Mouse (Mus musculus) T-cell, adult 2 months (primary cell): ENCODE measurements around the gene Arhgap45.
A peak's percentile ranks its signal among the peaks of the same experiment; 100 is the strongest.

ENCODE experiments used
- DNase-seq: peaks from one replicate; pipeline ENCODE4 v3.0.0; 2022; ENCODE audit warnings: low spot score

Arhgap45 gene

DNA sequence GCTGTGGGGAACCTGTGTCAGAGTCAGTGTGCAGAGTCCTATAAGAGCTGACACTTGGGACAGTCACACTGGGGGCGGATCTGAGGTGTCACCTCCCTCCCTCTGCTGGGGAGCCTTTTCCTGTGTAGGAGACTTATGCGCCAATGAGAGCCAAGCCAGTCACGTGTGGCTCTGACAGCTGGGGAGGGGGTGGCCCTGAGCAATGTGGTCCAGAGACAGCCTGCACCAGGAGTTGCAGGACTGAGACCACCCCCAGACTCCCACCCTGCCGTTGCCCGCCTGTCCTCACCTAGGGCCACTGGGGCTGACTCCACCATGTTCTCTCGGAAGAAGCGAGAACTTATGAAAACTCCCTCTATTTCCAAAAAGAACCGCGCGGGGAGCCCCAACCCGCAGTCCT lies at the start of gene Arhgap45:
TSS of gene Arhgap45 (plus strand) at position 143 of the 400 bp plus-strand sequence.
- peak; percentile 92 for DNase-seq

DNA sequence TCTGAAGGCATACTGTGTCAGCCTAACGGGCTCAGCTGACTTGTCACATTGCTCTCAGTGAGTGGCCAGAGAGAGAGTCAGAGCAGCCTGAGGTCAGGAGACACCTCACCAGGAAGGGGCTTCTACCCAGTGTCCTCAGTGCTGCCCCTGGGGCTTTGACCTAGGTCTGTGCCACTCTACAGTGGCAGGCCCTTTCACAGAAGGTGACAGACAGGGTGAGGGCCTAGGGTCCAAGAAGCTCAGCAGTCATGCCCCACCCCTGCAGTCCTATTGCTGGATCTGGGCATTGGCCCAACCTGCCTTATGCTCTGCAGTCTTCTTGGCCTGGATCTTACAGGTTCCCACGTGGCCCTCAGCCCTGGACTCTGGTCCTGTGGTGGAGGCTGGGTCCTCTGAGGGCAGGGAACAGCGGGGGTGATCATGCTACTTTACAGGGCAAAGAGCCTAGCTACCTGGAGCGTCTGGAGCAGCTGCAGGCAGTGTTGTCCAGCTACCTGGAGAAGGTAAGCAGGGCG lies 49.5 kb upstream of the Arhgap45 start:
- DNase-seq: no peak

DNA sequence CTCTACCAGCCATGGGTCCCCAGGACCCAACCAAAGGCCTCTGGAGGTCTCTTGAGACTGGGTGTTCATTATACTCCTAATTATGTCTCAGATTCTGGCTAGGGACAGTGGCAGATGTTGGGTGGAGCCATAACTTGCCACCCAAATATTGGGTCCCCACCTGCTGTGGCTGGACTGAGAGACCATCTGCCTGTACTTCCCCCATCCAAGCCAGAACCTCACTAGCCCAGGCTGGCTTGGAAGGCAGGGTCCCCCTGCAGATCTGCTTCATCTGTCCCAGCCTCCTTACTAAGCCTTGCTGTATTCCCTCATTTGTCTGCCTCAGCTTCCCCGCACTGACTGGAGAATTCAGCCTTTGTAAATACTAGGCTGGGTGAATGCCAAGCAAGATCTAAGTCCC lies 48.3 kb upstream of the Arhgap45 start:
- no peak for DNase-seq

DNA sequence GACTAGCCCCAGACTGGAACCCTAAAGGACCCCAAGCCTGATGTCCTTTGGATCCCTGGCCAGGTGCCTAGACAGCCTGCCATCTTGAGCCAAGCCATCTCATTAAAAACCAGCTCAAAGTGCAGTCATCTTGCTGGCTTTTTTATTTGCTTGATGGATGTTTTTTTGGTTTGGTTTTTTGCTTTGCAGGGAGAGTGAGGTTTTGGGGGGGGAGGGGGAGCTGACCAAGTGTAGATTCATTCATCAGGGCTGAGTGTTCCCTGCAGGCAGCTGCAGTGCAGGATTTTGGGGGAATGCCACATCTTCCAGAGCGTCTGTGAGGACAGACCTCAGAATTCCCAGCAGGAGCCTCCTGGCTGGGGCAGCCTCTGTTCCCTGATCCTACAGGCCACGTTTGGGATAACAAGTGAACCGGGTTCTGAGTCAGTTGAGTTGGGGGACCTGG lies 47.3 kb upstream of the Arhgap45 start:
- DNase-seq: no peak

DNA sequence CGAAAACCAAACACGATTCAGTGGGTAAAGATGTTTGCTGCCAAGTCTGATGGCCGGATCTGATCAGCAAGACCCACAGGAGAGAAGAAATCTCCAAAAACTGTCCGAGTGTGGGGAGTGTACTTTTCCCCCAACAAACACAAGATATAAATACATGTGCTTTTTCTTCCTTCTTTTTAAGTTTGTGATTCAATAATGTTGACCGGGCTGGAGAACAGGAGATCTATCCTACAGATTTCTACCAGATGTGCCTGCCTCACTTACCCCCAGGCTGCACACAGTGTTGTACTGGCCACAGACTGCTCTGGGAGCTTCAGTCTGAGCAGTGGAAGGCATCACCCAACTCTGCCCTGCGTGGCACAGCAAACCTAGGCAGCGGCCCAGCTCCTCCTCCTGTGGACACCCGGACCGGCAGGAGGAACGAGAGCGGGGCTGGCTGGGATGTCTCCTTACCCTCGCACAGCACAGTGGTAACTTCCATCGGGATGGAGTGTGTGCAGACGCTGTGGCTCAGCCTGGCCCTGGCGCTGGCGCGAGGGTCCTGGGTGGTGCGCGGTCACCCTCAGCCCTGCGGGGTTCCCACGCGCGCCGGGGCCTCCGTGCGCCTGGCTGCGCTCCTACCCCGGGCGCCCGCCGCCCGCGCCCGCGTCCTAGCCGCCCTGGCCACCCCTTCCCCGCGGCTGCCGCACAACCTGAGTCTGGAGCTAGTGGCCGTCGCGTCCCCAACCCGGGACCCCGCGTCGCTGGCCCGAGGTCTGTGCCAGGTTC lies 45.9 kb upstream of the Arhgap45 start, which contains the start of gene Grin3b:
TSS of gene Grin3b (plus strand) at position 301 of the 768 bp plus-strand sequence.
- DNase-seq: no peak

DNA sequence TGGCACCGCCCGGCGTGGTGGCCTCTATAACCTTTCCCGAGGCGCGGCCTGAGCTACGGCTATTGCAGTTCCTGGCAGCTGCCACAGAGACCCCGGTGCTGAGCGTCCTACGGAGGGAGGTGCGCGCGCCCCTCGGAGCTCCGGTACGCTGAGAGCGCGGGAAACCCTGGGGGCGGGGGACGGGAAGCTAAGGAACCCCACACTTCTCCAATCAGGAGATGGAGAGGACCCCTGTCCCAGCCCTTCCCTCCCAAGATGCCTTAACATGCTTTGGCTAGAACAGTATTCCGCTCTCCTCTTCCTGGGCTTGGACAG lies 45.3 kb upstream of the Arhgap45 start:
- DNase-seq: no peak

DNA sequence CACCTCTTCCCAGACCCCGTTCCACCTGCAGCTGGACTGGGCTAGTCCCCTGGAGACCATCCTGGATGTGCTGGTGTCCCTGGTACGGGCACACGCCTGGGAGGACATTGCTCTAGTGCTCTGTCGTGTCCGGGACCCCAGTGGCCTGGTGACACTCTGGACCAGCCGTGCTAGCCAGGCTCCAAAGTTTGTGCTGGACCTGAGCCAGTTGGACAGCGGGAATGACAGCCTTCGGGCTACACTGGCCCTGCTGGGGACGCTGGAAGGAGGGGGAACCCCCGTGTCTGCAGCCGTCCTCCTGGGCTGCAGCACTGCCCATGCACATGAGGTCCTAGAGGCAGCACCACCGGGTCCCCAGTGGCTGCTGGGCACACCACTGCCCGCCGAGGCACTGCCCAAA lies 43.6 kb upstream of the Arhgap45 start:
- DNase-seq: no peak

DNA sequence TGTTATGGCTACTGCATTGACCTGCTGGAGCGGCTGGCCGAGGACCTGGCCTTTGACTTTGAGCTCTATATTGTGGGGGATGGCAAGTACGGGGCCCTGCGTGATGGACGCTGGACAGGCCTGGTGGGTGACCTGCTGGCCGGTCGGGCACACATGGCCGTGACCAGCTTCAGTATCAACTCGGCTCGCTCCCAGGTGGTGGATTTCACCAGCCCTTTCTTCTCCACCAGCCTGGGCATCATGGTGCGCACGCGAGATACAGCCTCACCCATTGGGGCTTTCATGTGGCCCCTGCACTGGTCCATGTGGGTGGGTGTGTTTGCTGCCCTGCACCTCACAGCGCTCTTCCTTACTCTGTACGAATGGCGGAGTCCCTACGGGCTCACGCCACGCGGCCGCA lies 42.4 kb upstream of the Arhgap45 start:
- no peak for DNase-seq

DNA sequence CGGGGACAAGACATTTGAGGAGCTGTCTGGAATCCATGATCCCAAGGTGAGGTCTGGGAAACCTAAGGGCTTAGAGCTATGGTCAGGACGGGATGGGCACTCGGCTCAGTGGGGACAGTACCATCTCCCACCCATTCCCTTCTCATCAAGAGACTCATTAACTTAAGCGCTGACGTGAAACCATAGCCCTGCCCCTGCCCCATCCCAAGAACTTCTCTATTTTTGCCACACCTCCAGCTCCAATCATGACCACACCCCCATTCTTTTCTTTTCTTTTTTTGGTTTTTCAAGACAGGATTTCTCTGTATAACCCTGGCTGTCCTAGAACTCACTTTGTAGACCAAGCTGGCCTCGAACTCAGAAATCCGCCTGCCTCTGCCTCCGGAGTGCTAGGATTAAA lies 41.8 kb upstream of the Arhgap45 start:
- DNase-seq: no peak

DNA sequence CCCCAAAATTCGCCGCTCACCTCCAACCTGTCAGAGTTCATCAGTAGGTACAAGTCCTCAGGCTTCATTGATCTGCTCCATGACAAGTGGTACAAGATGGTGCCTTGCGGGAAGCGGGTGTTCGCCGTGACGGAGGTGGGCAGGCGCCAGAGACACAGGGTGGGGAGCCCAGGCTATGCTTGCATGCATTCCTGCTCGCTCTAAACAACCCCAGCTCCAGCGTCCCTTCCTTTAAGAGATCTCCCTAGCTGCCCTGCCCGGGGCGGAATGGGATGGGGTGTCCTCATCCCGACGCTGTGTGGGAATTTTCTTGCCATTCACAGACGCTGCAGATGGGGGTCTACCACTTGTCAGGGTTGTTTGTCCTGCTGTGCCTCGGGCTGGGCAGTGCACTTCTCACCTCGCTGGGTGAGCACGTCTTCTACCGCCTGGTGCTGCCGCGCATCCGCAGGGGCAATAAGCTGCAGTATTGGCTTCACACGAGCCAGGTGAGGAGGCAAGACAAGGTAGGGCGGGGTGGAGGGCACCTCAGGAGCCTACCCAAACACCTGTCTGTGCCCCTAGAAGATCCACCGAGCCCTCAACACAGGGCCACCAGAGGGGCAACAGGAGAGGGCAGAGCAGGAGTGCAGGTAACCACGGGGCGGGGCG lies 40.3 kb upstream of the Arhgap45 start:
- DNase-seq: no peak

DNA sequence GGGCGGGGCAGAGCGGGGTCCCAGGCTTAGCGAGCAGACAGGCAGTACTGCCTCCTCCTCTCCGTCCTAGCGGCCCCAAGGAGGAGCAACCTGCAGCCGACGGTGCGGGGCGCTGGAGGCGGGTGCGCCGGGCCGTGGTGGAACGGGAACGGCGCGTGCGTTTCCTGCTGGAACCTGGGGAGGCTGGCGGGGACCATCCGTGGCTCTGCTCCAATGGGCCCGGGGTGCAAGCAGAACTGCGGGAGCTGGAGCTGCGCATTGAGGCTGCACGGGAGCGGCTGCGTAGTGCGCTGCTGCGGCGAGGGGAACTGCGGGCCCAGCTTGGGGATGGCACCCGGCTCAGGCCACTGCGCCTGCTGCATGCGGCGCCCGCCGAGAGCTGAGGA lies 39.7 kb upstream of the Arhgap45 start:
- DNase-seq: no peak

DNA sequence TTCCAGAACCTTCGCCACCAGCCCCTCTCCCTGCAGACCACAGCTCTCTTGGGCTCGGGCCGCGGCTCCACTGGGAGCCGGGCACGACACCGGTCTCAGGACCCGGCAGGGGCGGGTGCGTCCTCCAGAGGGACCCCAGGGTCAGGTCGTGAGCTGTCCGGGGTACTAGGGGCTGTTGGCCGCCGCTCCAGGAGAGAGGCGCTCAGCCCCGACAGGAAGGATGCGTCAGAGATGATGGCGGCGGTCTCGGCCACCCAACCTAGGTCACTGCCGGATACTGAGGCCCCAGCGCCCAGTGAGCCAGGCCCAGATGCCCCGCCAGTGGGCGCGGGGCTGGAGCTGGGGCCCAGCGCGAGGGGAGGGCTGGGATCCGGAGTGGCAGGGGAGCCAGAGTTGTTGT lies 39.1 kb upstream of the Arhgap45 start:
- no peak for DNase-seq

DNA sequence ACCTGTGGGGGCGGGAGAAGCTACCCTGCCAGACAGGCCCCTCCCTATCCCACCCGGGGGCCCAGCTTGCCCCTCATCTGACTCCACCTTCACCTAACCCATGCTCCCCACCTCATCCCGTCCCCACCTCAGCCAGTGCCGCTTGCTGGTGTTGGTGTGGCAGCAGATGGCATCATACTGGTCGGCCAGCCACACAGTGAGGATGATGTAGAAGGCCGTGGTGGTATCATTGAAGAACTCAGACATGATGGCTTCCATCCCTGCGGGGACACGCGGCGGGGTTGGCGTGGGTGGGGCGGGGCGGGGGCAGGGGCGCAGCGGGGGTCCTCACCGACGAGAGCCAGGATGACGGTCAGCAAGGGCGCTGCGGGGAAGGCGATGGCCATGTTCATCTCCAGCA lies 38.4 kb upstream of the Arhgap45 start:
- no peak for DNase-seq

DNA sequence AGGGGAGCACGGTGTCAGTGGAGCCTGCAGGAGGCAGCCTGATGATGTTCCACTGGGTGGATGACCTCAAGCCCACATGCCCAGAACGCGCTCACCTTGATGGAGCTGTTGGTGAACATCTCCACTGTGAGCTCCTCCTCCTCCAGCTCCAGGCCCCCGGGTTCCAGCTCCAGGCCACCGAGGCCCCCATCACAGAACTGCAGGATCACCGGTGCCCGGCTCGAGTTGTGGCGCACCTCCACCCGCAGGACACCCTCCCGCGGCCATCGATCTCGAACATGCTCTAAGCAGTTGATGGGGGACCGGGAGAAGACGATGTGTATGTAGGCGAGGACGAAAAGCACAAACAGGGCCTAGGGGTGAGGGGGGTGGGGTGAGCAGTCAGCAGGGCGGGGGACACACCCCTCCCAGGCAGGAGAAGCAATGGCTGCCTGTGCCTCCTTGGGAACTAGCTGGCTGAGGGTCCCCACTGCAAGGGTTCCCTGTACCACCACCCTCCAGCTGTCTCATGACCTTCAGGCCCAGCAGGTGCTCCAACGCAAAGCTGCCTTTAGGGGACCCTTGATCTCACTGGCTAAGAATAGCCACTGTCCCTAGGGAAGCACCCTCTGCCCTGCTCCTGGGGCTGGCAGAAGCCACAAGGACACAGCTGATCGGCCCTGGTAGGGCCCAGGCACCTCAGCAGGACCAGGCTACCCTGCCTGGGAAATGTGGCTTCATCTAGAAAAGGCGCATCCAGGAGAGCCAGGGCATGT lies 36.9 kb upstream of the Arhgap45 start:
- DNase-seq: no peak

DNA sequence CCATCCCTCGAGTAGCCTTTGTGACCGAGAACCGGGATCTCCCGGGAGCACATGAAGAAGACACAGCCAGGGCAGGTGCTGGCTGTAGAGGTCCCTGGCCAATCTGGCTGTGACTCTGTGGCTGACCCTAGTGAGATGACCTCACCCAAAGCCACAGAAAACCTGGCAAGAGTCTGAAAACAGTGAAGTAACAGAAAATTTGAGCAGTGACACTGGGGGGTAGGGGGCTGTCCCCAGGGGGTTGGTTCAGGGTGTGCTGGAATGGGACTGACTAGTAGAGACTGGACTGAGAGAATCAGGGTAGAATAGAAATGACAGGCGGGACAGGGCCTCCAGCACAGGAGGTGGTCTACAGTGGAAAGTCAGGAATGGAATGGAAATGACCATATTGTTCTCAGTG lies 33.2 kb upstream of the Arhgap45 start:
- no peak for DNase-seq

DNA sequence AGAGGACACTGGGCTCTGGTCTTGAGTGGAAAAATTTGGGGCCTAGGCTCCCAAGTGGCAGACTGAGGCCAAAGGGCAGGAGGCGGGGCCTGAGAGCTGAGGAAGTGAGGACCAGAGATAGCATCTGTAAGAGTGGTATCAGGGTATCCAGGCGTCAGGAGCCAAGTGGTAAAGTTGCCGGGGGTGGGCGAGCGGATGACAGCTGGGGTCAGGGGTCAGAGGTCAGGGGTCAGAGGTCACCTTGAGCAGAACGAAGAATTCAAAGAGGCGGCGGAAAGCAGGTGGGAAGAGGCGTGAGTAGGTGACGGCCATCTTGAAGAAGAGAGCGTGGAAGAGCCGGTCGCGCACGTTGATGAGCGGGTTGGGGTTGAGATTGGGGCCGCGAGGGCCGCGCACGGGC lies 32.8 kb upstream of the Arhgap45 start:
- DNase-seq: peak; percentile 74

DNA sequence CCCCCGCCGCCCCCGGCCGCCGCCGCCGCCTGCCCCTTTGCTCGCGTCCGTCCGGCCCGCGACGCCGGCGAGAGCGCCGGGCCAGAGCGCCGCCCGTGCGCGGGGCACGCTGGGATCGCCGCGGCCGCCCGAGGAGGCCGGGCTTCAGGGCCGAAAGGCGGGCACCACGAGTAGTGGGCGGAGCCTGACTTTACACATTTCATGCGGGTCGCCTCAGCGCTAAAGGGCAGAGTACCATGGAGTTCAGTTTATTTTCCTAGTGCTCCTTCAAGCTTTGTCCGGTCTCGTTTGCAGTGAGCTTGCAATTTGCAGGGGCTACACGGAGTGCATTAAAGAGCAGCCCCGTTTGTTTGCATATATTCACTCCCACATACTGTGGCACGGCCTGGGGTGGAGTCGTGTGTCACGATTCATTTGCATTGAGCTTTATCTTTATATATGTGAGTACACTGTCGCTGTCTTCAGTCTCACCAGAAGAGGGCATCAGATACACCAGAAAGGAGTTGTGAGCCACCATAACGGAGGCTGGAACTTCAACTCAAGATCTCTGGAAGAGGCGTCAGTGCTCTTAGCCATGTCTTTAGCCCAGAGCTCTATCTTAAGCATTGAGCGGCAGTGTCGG lies 32.1 kb upstream of the Arhgap45 start, which contains the start of gene Tmem259:
TSS of gene Tmem259 (minus strand) at position 136 of the 622 bp plus-strand sequence.
- peak; percentile 82 for DNase-seq

DNA sequence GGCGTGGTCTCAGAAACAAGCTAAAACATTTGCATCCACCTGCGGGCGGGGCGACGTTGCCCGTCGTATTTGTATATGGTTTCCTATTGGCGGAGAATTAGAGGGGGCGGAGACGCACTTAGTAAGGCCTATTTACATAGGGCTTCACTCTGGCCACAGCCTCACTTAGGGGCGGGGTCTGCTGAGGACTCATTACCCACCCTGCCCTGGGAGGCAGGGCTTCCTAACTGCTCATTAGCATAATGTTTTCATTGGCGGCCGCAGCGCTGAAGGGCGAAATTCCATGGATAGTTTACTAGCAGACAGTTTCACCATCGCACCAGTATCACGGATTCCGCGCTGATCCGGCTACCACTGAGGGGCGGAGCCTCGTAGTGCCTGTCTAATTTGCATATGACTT lies 31.6 kb upstream of the Arhgap45 start:
- peak; percentile 96 for DNase-seq

DNA sequence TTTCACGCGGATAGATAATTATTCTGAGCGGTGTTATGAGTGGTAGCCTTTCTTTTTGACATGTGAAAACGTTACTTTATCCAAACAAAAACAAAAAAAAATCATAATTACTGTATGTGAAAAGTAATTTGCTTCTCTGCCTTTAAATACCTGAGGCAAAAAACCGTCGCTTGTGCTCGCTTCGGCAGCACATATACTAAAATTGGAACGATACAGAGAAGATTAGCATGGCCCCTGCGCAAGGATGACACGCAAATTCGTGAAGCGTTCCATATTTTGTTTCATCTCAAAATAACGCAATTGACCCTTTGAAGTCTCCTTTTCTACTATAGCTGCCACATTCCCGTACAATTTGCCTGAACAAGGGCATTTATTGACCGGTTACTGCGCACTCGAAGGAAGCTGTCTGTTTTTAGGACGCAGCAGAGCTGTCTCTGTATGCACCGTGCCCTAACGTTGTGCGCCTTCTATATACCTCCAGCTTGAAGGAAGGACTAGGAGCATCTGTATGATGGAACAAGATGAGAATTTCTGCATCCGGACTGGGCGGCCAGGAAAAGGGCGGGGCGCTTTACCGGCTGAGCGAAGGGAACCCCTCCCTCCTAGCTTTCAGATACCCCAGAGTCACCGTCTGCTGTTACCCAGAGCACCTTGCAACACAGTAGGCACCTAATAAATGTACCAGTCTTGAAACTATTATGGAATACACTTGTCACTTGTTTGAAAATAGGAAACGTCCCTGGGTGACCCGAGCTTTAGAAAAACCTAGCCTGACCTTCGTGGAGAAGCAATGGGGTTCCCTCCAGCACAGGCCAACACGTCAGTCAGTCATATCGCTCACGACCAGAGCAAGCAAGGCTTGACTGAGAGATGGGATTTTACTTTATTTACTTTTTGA lies 30.9 kb upstream of the Arhgap45 start:
- peak; percentile 68 for DNase-seq

DNA sequence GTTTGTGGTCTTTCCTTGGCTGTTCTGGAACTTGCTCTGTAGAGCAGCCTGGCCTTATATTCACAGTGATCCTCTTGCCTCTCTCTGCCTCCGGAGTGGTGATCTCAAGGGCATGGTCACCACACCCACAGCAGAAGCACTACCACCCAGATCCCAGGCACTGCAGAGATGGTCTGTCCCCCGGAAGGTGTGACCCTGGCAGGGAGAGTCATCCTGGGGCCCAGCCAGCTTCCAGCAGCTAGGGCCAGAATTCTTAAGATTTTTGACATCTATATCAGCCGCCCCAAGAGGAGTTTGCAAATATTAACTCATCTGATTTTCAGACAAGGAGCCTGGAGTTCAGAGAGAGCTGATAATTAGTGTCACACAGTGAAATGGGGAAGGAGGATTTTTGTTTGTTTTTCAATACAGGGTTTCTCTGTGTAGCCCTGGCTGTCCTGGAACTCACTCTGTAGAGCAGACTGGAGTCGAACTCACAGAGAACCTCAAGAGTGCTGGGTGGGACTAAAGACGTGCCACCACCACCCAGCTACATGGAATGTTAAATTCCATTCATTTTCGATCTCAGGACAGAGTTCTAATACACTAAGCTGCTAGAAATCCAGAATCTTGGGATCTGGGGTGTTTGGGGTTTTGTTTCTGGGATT lies 30.1 kb upstream of the Arhgap45 start:
- DNase-seq: no peak

DNA sequence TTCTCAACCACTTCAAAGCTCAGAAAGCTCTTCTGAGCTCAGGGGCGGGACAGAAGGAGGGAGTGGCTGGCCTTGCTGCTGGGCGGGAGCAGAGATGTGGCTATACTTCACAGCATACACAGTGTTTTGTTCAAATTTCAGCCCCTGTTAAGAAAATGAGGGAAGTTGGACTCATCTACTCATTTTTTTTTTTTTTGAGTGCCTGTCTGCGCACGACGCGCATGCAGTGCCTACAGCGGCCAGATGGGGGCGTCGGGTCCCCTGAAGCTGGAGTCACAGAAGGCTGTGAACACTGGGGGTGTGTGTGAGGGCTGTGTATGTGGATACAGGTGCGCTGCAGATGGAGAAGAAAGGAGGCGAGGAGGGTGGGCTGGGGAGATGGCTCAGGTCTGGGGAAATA lies 29.5 kb upstream of the Arhgap45 start:
- peak; percentile 91 for DNase-seq
